In the genomic region with DNA sequence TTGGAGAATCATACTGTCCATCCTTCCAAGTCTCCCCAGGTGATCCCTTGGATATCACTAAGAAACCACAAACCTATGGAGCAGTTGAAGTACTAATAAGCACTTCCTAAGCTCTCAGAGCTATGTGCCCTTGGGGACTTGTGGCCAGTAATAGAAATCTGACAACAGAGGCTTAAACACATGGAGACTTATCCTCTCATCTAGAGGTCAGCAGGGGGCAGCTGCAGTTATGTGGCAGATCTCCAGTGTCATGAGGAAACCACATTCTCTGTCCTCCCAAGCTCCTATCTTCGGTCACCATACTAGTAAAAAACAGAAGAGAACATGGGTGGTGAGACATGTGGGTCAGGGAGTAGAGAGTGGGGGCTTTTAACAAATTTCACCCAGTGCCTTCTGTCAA, we compare ENCODE assay signal across 22 mouse cellular contexts.
DNase-seq lines count a peak whose midpoint lies in the region; ATAC-seq lines count a peak whose summit lies in the region.
"Had no signal": no experiment of that assay in that cellular context is flagged by ENCODE, and none has a peak within 500 bp of the region (broad histone marks: within the 10 kb centered on the region; RNA-seq: fewer than 3 reads in every experiment).

No protein-coding gene starts in this region.

- H3K27me3 ChIP-seq in kidney, embryonic 14.5 days (ENCODE audit: control insufficient read depth, insufficient read depth, low read length) = no peaks in the 10 kb centered on the region
- no peaks in the 10 kb centered on the region for H3K27me3 ChIP-seq in intestine, embryonic 16.5 days (replicated peaks; ENCODE audit: control insufficient read depth, insufficient read depth, low read length)
- H3K27me3 ChIP-seq: hindbrain, embryonic 13.5 days; limb, embryonic 13.5 days; midbrain, embryonic 15.5 days had no signal

- WGBS in kidney, embryonic 14.5 days = 41% methylated on average over 1 of the region's 1 CpGs
- 74% methylated on average over 1 of the region's 1 CpGs for WGBS in intestine, embryonic 16.5 days

- peak; percentile 16 to 25 for DNase-seq in cerebellum, postnatal 10 days
- no peak for DNase-seq in cerebellum, adult 11-12 months
- peak; percentile 22 for DNase-seq in kidney, postnatal 10 days
- peak; percentile 3 for DNase-seq in embryo, embryonic 9.5 days (ENCODE audit: extremely low spot score)
- peak; percentile 4 for DNase-seq in skeletal muscle tissue, adult 2 months (ENCODE audit: low read depth, low spot score)
- DNase-seq in left cerebral cortex, adult 8-10 months (ENCODE audit: low spot score in 2 of 2) = no peak
- DNase-seq: B cell, adult 2 months; gastrocnemius, postnatal 36 days; heart, postnatal 14 days; layer of hippocampus, adult 9-11 months; retina, postnatal 1 day; thymus, adult 18-20 months had no signal

- ATAC-seq in kidney, embryonic 14.5 days (ENCODE audit: low FRiP score, low TSS enrichment) = no peak
- ATAC-seq in intestine, embryonic 16.5 days = no peak
- ATAC-seq: activated CD4-positive, CD25-positive, alpha-beta regulatory T cell, adult 4 months; intestine, postnatal 0 days; lung, postnatal 0 days; midbrain, embryonic 15.5 days had no signal

- H3K4me2 ChIP-seq in kidney, embryonic 14.5 days (replicated peaks; ENCODE audit: low read depth, low read length) = no peak overlapping the region
- no peak overlapping the region for H3K4me2 ChIP-seq in intestine, embryonic 16.5 days (ENCODE audit: low read depth, low read length)
- H3K4me2 ChIP-seq: heart, embryonic 11.5 days; hindbrain, embryonic 13.5 days; limb, embryonic 13.5 days; midbrain, embryonic 15.5 days had no signal

- no peaks in the 10 kb centered on the region for H3K9me3 ChIP-seq in kidney, embryonic 14.5 days (ENCODE audit: control insufficient read depth, low read length)
- no peaks in the 10 kb centered on the region for H3K9me3 ChIP-seq in intestine, embryonic 16.5 days (ENCODE audit: control insufficient read depth, low read length)
- H3K9me3 ChIP-seq: hindbrain, embryonic 13.5 days; limb, embryonic 13.5 days; midbrain, embryonic 15.5 days had no signal

- no peak overlapping the region for H3K4me3 ChIP-seq in kidney, embryonic 14.5 days (ENCODE audit: low read length)
- H3K4me3 ChIP-seq in intestine, embryonic 16.5 days (ENCODE audit: low read length) = no peak overlapping the region
- H3K4me3 ChIP-seq: hindbrain, embryonic 13.5 days; limb, embryonic 13.5 days; midbrain, embryonic 15.5 days had no signal

- no peaks in the 10 kb centered on the region for H3K4me1 ChIP-seq in kidney, embryonic 14.5 days (ENCODE audit: control insufficient read depth, insufficient read depth, low read length)
- no peaks in the 10 kb centered on the region for H3K4me1 ChIP-seq in intestine, embryonic 16.5 days (ENCODE audit: control insufficient read depth, insufficient read depth, low read length)
- H3K4me1 ChIP-seq: hindbrain, embryonic 13.5 days; limb, embryonic 13.5 days; midbrain, embryonic 15.5 days had no signal

- H3K9ac ChIP-seq in kidney, embryonic 14.5 days (ENCODE audit: low read depth, low read length) = no peak overlapping the region
- H3K9ac ChIP-seq in intestine, embryonic 16.5 days (ENCODE audit: low read depth, low read length) = no peak overlapping the region
- H3K9ac ChIP-seq: hindbrain, embryonic 13.5 days; limb, embryonic 13.5 days; liver, embryonic 14.5 days; midbrain, embryonic 15.5 days had no signal

- H3K27ac ChIP-seq in kidney, embryonic 14.5 days (ENCODE audit: low read depth, low read length) = no peak overlapping the region
- H3K27ac ChIP-seq in intestine, embryonic 16.5 days (ENCODE audit: low read length) = no peak overlapping the region
- H3K27ac ChIP-seq: hindbrain, embryonic 13.5 days; limb, embryonic 13.5 days; liver, embryonic 14.5 days; midbrain, embryonic 15.5 days had no signal

- no peaks in the 10 kb centered on the region for H3K36me3 ChIP-seq in kidney, embryonic 14.5 days (ENCODE audit: control insufficient read depth, insufficient read depth, low read length)
- no peaks in the 10 kb centered on the region for H3K36me3 ChIP-seq in intestine, embryonic 16.5 days (ENCODE audit: control insufficient read depth, insufficient read depth, low read length)
- H3K36me3 ChIP-seq: hindbrain, embryonic 13.5 days; limb, embryonic 13.5 days; midbrain, embryonic 15.5 days had no signal

Comparison
In these comparisons a context has a peak if more than half of its experiments do, and no peak if none do; other contexts are left out.
1. DNase-seq: peak in cerebellum, postnatal 10 days (2 of 2), kidney, postnatal 10 days (single experiment), embryo, embryonic 9.5 days (single experiment) and skeletal muscle tissue, adult 2 months (single experiment); none in cerebellum, adult 11-12 months (single experiment) and left cerebral cortex, adult 8-10 months (0 of 2).